Mouse (Mus musculus): ENCODE results near the gene Rnf220.

The Rnf220 gene

DNA sequence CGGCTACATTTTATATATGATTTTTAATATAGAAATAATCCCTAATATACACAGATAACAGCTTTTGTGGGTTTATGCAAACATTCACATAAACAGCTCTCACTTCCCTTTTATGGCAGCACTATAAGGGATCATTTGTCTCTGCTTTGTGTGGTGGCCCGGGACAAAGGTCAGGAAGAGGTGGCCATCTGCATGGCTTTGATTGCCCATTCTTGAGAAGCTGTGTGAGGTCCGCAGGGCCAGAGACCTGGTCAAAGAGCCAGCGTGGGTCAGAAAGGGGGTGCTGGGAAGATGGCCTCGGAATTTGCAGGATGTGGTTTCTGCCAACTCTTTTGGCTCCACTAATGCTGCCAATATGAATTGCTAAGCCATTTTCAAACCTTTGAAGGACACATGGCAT lies 273.9 kb downstream of the Rnf220 start:
- DNase-seq (ENCODE audit: low read depth) = no peak

DNA sequence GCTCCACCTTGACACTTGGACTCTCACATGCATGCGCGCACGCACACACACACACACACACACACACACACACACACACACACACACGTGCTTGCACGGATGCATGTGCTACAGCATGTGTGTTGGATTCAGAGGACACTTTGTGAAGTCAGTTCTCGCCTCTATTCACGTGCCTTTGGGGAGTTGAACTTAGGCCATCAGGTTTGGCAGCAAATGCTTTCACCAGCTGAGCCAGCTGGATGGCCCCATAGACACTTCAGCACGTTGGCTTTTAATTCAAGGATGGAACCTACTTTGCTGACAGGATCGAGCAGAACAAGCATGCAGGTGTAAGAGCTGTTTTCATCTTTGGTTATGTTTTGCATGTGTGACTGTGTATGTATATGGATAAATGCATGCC lies 275.0 kb downstream of the Rnf220 start:
- no peak for DNase-seq (ENCODE audit: low read depth)

Measured in NIH3T3 (cell line).